Mouse (Mus musculus): ENCODE data around the gene Selenon.

- no peak for TF ChIP-seq CTCF (IDR thresholded peaks at IDR 0.05; ENCODE audit: control insufficient read depth, insufficient read depth, insufficient read length)
- TF ChIP-seq MYOD1 (IDR thresholded peaks at IDR 0.05; ENCODE audit: control insufficient read depth, insufficient read length, low read depth), result no peak
- TF ChIP-seq USF1 (IDR thresholded peaks at IDR 0.05; ENCODE audit: low read depth), result no peak
- no peak for TF ChIP-seq MAX (IDR thresholded peaks at IDR 0.05)
These were observed 11.7 kb upstream of the Selenon start for GRCm38 (mm10) chr4:134563624-134564023.

All from C2C12 (cell line).